Mouse (Mus musculus): ENCODE measurements around the gene Rnf8. TPM values are rescaled to one million over a fixed set of nuclear protein-coding genes. Genes with fewer than 3 reads are reported as not detected.

Rnf8 gene
- polyA plus RNA-seq, 1 experiment from 2014 or later = 75.5 TPM

DNA sequence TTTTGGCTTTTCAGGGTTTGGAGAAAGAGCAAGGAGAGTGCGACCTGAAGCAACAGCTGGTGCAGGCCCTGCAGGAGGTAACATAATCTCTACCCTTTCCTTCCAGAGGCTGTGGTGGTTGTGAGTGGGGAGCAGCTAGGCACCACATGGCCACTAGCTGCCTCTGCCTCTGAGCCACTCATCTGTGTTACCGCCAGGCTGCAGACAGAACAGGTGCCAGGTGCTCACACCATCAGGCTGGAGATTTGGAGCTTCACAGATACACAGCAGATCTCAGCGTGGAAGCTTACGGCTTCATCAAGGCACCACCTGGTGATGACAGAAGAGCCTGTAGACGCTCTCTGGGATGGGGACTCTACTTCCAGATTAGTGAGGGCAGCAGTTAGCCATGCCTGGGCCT is 14.4 kb downstream of the Rnf8 start:
- no peaks in the 10 kb centered on the region for H3K4me1 ChIP-seq (replicated peaks)
- H3K27ac ChIP-seq (replicated peaks) = no peak overlapping the region
- no peak overlapping the region for H3K9ac ChIP-seq
- peaks cover 95% of the 10 kb centered on the region for H3K36me3 ChIP-seq
- H3K27me3 ChIP-seq = no peaks in the 10 kb centered on the region
- H3K9me3 ChIP-seq = no peaks in the 10 kb centered on the region
- H3K4me2 ChIP-seq = no peak overlapping the region
- 90% methylated on average over 5 of the region's 5 CpGs for WGBS
- H3K4me3 ChIP-seq = no peak overlapping the region
- ATAC-seq (ENCODE audit: low read depth) = no peak

DNA sequence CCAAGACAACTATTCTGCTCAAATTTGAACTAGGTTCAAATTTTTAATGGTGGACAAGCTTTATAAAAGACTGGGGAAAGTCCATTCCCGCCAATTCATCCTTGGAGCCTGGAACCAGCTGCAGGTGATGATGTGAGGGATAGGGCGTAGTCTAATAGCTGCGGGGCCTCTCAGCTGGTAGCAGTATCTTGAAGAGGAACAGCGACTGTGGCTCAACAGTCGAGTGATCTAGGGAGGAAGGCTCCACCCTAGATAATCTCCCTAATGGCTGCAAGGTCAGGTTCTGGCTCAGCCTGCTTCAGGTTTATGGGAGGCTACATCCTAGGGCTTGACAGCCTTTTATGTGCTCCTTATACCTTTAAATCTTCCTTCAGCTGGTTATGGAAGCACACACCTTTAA is 15.0 kb downstream of the Rnf8 start:
- Histone ChIP-seq H3K36me3 (peaks cover 95% of the 10 kb centered on the region), H3K27me3 (no peaks in the 10 kb centered on the region), H3K4me1 (replicated peaks) (no peaks in the 10 kb centered on the region), H3K9ac (no peak overlapping the region), H3K9me3 (no peaks in the 10 kb centered on the region), H3K27ac (replicated peaks) (no peak overlapping the region), H3K4me3 (no peak overlapping the region), H3K4me2 (no peak overlapping the region)
- 92% methylated on average over 5 of the region's 5 CpGs for WGBS
- no peak for ATAC-seq (ENCODE audit: low read depth)

DNA sequence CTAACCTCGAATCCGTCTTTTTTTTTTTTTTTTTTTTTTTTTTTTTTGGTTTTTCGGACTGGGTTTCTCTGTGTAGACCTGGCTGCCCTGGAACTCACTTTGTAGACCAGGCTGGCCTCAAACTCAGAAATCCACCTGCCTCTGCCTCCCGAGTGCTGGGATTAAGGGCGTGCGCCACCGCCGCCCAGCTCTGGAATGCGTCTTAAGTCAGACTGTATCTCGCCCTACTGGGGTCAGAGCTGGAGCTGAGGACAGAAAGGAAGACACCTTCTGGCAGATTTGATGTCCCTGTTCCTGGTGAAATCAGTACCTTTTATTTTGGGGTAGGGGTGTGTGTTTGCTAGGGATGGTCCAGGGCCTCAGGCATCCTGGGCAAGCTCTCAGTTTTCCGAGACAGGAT is 17.7 kb downstream of the Rnf8 start:
- no peak for ATAC-seq (ENCODE audit: low read depth)
- H3K9ac ChIP-seq = no peak overlapping the region
- H3K4me3 ChIP-seq = no peak overlapping the region
- no peak overlapping the region for H3K4me2 ChIP-seq
- WGBS = 92% methylated on average over 11 of the region's 11 CpGs
- H3K4me1 ChIP-seq (replicated peaks) = no peaks in the 10 kb centered on the region
- no peaks in the 10 kb centered on the region for H3K27me3 ChIP-seq
- H3K36me3 ChIP-seq = peaks cover 96% of the 10 kb centered on the region
- no peaks in the 10 kb centered on the region for H3K9me3 ChIP-seq
- no peak overlapping the region for H3K27ac ChIP-seq (replicated peaks)

DNA sequence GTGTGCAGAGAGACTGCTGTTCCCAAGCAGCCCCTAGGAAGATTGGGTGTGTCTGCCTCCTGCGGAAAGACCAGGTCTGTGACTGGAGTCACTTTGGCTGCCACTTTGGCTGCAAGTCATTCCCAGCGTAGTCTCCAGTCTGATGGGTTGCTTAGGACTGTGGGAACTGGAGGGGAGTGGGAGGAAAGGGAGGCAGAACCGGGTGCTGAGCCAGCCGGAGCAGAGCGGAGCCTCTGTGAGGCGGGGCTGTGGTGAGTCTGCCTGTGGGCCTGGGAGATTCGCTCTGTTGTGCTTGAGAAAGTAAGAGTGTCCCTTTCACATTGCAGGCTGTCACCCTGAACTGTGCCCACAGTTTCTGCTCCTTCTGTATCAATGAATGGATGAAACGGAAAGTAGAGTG is 20.9 kb downstream of the Rnf8 start:
- Histone ChIP-seq H3K9ac (no peak overlapping the region), H3K4me2 (no peak overlapping the region), H3K27me3 (no peaks in the 10 kb centered on the region), H3K4me3 (no peak overlapping the region), H3K27ac (replicated peaks) (no peak overlapping the region), H3K9me3 (no peaks in the 10 kb centered on the region), H3K36me3 (peaks cover 93% of the 10 kb centered on the region), H3K4me1 (replicated peaks) (no peaks in the 10 kb centered on the region)
- ATAC-seq (ENCODE audit: low read depth) = no peak
- WGBS = 91% methylated on average over 8 of the region's 8 CpGs

DNA sequence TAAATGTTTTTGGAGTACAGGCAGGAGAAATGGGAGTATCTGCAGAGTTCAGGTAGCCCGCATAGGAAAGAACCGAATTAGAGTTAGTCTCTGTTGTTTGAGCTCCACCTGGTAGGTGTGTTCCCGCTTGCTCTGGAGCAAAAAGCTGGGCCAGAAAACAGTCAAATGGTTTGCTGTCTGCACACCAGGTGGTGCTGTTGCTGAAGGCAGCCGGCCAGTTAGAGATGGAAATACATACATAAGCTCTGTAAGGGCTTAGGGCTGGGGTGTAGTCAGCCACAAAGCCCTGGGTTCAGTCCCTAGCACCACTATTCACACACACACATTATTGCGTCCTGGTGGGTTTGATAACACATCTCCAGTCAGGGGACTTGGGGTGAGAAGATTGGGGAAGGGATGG is 21.5 kb downstream of the Rnf8 start:
- no peak overlapping the region for H3K4me3 ChIP-seq
- no peak overlapping the region for H3K27ac ChIP-seq (replicated peaks)
- H3K4me1 ChIP-seq (replicated peaks) = no peaks in the 10 kb centered on the region
- H3K9ac ChIP-seq = no peak overlapping the region
- no peaks in the 10 kb centered on the region for H3K27me3 ChIP-seq
- no peaks in the 10 kb centered on the region for H3K9me3 ChIP-seq
- no peak for ATAC-seq (ENCODE audit: low read depth)
- WGBS = 79% methylated on average over 5 of the region's 5 CpGs
- peaks cover 93% of the 10 kb centered on the region for H3K36me3 ChIP-seq
- no peak overlapping the region for H3K4me2 ChIP-seq

DNA sequence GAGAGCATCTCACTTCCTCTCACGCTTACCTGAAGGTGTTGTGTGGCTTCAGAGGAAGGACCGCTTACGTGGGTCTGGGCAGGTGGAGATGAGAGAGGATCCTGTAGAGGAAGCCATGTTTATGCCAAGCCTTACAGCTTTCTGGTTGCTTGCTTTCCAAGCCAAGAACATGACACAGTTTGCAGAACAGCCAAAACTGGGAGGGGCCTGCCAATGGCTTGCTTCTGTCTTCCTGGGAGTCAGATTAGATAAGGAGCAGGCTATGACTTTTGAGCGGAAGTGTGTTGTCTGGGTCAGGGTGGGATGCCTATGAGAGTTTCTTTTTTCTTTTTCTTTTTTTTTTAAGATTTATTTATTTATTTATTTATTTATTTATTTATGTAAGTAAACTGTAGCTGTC is 22.8 kb downstream of the Rnf8 start:
- Histone ChIP-seq H3K4me2 (no peak overlapping the region), H3K36me3 (peaks cover 94% of the 10 kb centered on the region), H3K9ac (no peak overlapping the region), H3K27me3 (no peaks in the 10 kb centered on the region), H3K27ac (replicated peaks) (no peak overlapping the region), H3K4me1 (replicated peaks) (no peaks in the 10 kb centered on the region), H3K9me3 (no peaks in the 10 kb centered on the region), H3K4me3 (no peak overlapping the region)
- ATAC-seq (ENCODE audit: low read depth) = no peak
- 97% methylated on average over 4 of the region's 4 CpGs for WGBS

DNA sequence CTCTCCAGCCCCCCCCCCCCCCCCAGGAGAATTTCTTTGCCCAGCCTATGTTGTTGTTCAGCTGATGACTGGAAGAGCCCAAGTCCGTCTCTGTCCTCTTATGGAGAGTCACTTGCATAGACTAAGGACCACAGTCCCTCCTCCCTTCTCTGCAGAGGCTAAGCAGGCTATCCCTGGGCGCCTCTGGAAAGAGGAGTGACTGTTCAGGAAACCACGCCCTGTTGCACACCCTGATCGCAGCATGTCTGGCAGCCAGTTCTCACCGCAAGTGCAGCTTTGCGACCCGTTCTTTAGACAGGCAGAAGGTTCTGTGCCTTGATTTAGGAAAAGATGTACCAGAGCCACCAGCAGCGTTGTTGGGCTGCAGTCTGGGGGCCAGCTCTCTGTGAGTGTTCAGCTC is 23.3 kb downstream of the Rnf8 start:
- H3K4me2 ChIP-seq = no peak overlapping the region
- peaks cover 96% of the 10 kb centered on the region for H3K36me3 ChIP-seq
- no peaks in the 10 kb centered on the region for H3K4me1 ChIP-seq (replicated peaks)
- ATAC-seq (ENCODE audit: low read depth) = no peak
- WGBS = 90% methylated on average over 8 of the region's 8 CpGs
- no peak overlapping the region for H3K9ac ChIP-seq
- no peak overlapping the region for H3K4me3 ChIP-seq
- H3K27me3 ChIP-seq = no peaks in the 10 kb centered on the region
- no peak overlapping the region for H3K27ac ChIP-seq (replicated peaks)
- no peaks in the 10 kb centered on the region for H3K9me3 ChIP-seq

DNA sequence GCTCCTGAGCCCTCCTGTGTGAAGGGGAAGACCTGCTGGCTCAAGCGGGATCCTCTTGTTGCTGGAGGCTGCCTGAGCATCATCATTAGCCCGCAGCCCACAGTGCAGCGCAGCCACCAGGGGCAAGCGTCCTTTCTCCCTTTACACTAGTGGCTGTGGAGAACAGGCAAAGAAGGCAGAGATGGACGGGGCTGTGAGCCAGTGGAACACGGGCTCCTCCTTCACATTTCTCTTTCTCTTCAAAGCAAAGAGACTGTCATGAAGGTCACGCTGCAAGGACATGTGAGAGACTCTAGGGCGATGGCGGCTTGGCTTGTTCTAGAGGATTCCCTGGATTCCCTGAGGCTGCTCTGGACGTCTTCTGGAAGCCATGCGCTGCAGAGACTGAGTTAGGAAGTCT is 26.4 kb downstream of the Rnf8 start:
- no peak overlapping the region for H3K4me2 ChIP-seq
- H3K4me1 ChIP-seq (replicated peaks) = 0 out of 2 replicates have a peak, but pooled peaks cover 6% of the 10 kb centered on the region
- H3K9me3 ChIP-seq = no peaks in the 10 kb centered on the region
- no peak for ATAC-seq (ENCODE audit: low read depth)
- WGBS = 95% methylated on average over 11 of the region's 11 CpGs
- H3K36me3 ChIP-seq = peaks cover 76% of the 10 kb centered on the region
- H3K9ac ChIP-seq = no peak overlapping the region
- H3K27ac ChIP-seq (replicated peaks) = no peak overlapping the region
- H3K4me3 ChIP-seq = no peak overlapping the region
- H3K27me3 ChIP-seq = no peaks in the 10 kb centered on the region

DNA sequence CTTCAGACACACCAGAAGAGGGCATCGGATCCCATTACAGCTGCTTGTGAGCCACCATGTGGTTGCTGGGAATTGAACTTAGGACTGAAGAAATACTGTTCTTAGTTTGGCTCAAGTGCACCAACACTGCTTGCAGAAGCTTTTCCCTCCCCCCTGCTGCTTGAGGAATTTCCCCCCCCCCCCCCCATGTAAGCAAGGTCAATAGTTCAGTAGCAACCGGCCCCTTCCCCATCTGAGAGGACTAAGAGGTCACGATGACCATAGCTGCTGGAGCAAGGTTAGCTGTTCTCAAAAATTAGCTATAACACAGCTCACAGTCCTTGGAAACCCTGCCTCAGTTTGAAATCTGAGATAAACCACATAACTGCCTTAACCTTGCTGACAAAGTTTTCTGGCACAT is 27.6 kb downstream of the Rnf8 start:
- WGBS = 72% methylated on average over 3 of the region's 3 CpGs
- Histone ChIP-seq H3K27ac (replicated peaks) (no peak overlapping the region), H3K4me1 (replicated peaks) (0 out of 2 replicates have a peak, but pooled peaks cover 6% of the 10 kb centered on the region), H3K36me3 (peaks cover 72% of the 10 kb centered on the region), H3K9me3 (no peaks in the 10 kb centered on the region), H3K27me3 (no peaks in the 10 kb centered on the region), H3K4me3 (no peak overlapping the region), H3K4me2 (no peak overlapping the region), H3K9ac (no peak overlapping the region)
- ATAC-seq (ENCODE audit: low read depth) = no peak

DNA sequence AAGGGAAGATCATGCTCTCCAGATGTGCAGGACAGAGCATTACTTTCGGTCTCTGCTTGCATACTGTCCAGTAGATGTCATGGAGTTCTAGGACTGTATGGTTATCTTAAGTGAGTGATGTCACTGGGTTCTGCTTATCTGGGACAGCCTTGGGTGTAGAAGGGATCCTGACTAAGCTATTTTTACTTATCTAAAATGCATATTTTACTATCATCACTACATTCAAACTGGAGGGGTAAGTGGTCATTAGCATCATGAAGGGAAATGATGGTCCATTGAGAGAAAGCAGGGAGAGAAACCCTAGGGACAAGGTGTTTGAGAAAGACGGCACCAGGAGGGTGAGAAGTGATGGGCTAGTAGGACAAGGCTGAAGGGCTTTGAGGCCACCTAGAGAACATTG is 43.7 kb downstream of the Rnf8 start:
- no peak overlapping the region for H3K27ac ChIP-seq (replicated peaks)
- ATAC-seq (ENCODE audit: low read depth) = no peak
- no peaks in the 10 kb centered on the region for H3K27me3 ChIP-seq
- WGBS = 82% methylated on average over 2 of the region's 2 CpGs
- H3K9me3 ChIP-seq = no peaks in the 10 kb centered on the region
- H3K4me3 ChIP-seq = no peak overlapping the region
- peaks cover 2% of the 10 kb centered on the region for H3K36me3 ChIP-seq
- H3K4me1 ChIP-seq (replicated peaks) = peaks cover 9% of the 10 kb centered on the region
- no peak overlapping the region for H3K4me2 ChIP-seq
- no peak overlapping the region for H3K9ac ChIP-seq

DNA sequence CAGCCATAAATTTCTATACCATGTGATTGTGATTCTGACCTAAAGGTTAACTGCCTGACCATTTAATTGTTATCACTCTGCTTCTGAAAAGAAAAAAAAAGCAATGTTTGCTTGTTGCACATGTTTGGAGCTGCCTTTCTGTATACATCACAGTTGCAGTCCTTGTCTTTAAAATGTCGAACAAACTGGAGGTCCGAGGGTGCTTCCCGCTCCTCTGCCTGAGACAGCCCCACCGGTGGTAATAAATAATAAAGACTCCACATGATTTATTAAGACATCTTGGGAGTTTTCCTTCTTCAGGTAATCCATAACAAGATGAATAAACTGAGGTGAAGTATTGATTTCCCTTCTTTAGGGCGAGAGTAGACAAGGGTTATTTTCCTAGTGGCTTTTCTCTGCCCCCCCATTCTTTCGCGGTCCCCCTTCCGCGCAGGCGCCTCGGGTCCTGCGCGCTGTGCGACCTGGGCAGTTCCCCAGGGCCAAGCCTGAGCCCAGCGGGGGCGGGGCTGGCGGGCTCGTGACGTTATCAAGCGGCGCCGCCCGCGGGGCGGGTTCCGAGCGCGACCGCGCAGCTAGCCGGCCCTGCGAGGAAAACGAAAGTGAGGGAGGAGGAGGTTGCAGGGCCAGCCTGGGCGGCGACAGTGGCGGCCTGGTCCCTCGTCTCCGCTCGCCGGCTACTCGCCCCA is 45.6 kb downstream of the Rnf8 start, which contains the start of gene Cmtr1:
TSS of gene Cmtr1 (plus strand) at position 520 of the 686 bp plus-strand sequence.
- peak within 1 kb of the TSS; percentile 96 for H3K4me2 ChIP-seq
- under 1% methylated on average over 41 of the region's 41 CpGs for WGBS
- ATAC-seq (ENCODE audit: low read depth) = peak; percentile 96

DNA sequence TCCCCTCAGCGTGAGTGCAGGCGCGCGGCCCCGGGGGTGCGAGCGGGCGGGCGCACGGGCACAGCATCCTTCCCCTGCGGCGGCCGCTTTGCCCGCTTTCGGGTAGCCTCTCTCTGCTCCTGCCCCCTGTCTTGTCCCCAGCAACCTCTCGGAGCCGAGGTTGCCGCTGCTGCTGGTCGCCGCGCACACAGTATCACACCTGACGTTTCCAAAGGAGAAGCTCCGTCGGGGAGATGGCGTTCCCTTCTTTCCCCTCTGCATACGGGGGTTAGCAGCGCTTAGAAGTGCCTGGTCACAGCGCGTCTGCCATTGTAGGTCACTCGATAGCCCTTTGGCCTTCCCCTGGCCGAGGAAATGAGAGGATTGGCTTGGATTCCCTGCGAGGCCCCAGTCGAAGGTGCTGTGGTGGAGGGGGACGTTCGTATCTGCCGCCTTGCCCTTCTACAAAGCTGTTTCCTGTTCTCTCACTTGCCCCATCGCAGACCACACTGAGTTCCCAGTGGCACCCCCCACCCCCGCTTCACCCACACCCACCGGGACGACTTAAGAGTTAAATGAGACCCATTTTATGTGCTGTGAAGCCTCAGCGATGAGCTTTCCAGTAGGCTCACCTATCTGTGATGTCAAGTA is 46.3 kb downstream of the Rnf8 start:
- peak overlapping the region; percentile 90 for H3K4me3 ChIP-seq
- WGBS = under 1% methylated on average over 41 of the region's 41 CpGs
- peaks cover 23% of the 10 kb centered on the region for H3K36me3 ChIP-seq
- peak overlapping the region; percentile 93 for H3K27ac ChIP-seq (replicated peaks)
- H3K9ac ChIP-seq = peak overlapping the region; percentile 97
- peak; percentile 85 for ATAC-seq (ENCODE audit: low read depth)
- peaks cover 9% of the 10 kb centered on the region for H3K4me1 ChIP-seq (replicated peaks)
- H3K4me2 ChIP-seq = peak overlapping the region; percentile 96
- H3K9me3 ChIP-seq = no peaks in the 10 kb centered on the region
- H3K27me3 ChIP-seq = no peaks in the 10 kb centered on the region

More for the DNA sequence above, 45.6 kb downstream of the Rnf8 start, which contains the start of gene Cmtr1:
- Histone ChIP-seq H3K4me3 (peak within 1 kb of the TSS; percentile 90), H3K9me3 (no peaks in the 10 kb centered on the region), H3K9ac (peak within 1 kb of the TSS; percentile 97), H3K27me3 (no peaks in the 10 kb centered on the region), H3K27ac (replicated peaks) (peak within 1 kb of the TSS; percentile 93), H3K4me1 (replicated peaks) (peaks cover 9% of the 10 kb centered on the region), H3K36me3 (peaks cover 19% of the 10 kb centered on the region)

DNA sequence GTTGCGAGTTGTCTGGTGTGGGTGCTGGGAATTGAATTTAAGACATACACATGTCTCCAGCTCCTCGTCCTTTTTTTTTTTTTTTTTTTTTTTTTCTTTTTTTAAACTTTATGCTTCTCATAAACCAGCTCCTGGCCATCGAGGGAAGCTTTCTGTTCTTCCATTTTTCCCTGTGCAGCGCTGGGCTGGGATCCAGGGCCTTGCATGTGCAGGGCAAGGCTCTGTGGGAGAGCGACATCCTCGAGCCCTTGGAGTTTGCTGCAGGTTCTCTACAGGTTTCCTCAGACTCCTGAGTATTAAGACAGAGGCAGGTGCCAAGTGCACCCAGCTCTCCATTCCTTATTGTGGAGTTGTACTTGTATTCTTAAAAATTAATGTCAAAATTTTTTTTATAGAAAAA is 47.6 kb downstream of the Rnf8 start:
- H3K36me3 ChIP-seq = peaks cover 33% of the 10 kb centered on the region
- H3K4me2 ChIP-seq = no peak overlapping the region
- H3K27ac ChIP-seq (replicated peaks) = no peak overlapping the region
- no peaks in the 10 kb centered on the region for H3K27me3 ChIP-seq
- peaks cover 9% of the 10 kb centered on the region for H3K4me1 ChIP-seq (replicated peaks)
- 87% methylated on average over 6 of the region's 6 CpGs for WGBS
- H3K9ac ChIP-seq = no peak overlapping the region
- no peak for ATAC-seq (ENCODE audit: low read depth)
- no peaks in the 10 kb centered on the region for H3K9me3 ChIP-seq
- H3K4me3 ChIP-seq = no peak overlapping the region
